Mouse (Mus musculus) 3134 (cell line): ENCODE data around the gene Nop16.

Experiments
- DNase-seq: peaks from one replicate; pipeline ENCODE4 v3.0.0-alpha.2; 2011; ENCODE audit warnings: low spot score; ENCODE audit not compliant: insufficient read length; ENCODE audit errors: extremely low read depth

Nop16 gene

DNA sequence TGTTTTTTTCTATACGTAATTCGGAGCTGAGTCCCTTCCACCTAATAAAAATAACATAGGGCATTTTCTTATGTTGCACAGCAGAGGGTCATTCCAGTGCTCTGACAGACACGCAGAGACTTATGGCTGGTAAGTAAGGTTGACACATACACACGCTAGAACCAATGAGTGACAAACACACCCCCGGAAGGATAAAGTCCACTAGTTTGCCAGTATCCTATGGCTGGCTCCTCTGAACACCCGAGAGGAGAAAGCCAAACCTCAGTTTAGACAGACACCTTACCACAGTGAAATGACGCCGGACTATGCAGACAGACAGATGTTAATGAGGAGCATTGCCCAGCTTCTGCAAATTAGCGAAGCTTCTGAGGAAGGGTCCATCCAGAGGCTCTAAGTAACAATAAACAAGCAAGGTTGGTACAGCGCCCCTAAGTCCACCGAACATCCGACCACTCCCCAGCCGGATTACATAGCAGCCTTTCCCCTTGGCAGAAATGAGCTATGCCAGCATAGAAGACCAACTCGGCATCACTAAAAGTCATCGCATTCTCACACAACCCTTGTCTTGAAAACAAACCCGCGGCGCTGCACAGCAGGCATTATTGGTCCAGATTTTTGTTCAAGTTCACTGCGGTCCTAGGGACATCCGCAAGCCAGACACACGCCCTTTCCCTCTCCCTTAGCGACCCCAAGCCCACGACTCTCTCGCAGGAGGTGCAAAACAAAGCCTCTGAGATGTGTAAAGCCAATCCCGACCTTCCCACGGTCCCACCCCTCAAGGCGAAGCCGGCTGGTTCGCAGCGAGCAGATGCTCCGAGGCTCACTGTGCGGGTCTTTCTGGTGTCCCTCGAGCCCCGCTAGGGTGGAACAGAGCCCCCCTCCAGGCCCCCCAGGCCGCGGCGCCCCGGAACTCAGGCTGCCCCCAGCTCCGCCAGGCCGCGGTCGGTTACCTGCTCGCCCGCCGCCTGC is 25.4 kb downstream of the Nop16 start:
- DNase-seq: no peak

DNA sequence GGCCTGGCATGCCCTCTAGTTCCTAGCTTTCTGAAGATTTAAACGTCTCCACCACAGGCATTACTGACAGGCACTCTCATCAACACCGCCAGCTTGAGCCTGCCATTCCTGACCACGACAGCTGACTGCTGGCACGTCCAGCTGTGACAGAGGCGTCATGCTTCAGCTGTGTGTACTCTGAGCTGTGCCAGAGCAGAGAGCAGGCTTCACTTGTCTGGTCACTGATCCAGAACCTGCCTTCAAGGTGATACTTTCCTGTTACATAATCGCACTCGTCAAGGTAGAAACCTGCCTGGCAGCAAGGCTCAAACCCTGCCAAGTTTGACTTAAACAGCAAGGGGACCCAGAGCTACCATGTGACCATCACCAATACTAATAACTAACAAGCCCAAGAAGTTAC is 27.3 kb downstream of the Nop16 start:
- no peak for DNase-seq

DNA sequence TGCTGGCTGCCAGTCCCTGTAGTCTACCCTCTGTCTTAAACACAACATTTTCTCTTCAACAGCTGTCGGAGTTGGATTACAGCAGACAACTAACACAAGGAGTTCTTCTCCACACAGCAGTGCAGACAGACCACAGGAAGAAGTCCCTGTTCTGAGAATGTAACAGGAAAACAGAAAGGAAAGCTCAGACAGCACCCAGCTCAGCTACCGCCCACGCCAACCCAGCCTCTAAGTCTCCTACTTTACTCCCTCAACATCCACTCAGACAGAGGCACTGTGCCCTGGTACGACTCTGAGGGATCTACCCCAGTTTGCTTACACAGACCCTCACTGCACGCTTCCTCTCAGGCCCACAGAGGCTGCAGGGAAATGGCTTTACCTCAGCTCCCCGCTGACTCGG is 29.3 kb downstream of the Nop16 start:
- DNase-seq: no peak

DNA sequence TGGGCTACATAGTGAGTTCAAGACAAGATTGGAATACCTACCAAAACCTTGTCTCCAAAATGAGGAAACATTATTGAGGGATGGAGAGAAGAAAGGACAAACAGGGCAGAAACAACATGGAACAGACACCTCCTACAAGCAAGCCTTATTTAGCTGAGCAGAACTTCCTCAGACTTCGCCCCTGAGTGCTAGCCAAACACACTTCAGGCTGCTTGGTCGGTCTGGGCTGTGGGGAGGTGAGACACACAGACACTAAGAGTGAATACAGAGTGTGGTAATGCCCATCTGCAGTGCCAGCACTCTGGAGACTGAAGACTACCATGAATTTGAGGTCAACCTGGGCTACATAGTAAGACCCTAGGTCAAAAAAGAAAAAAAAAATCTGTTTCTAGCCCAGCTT is 30.2 kb downstream of the Nop16 start:
- no peak for DNase-seq

DNA sequence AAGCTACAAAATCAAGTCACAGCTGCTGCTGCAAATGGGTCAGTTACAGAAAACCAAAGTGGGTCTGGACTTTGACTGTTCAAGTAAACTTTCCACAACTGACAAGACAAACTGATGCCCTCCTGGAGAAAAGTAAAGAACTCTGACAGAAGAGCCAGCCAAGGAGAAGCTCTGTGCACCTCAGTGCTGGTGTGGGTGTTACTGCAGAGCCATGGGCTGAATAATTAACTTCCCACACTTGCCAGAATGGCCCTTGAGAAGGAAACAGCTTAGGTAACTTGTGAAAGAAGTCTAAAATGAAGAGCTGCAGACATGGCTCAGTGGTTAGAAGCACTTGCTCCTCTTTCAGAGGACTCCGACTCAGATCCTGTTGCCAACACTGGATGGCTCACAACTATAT is 32.2 kb downstream of the Nop16 start:
- no peak for DNase-seq

DNA sequence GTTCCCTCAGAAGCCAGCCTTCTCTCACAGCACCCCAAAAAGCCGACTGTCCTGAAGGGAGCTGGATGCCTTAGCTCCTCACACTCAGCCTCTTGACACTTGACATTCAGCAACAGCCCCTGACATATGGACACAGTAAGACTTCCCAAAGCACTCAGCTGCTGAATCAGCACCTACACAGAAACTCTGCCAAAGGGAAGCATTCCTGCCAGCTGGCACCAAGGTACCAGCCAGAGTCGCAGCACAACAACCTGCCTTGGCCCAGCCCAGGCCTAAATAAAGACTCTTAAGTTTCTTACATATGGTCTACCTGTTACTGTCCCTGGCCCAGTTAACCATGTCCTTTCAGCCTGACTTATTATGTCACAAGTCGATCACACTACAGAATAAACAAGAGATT is 33.1 kb downstream of the Nop16 start:
- DNase-seq: no peak

DNA sequence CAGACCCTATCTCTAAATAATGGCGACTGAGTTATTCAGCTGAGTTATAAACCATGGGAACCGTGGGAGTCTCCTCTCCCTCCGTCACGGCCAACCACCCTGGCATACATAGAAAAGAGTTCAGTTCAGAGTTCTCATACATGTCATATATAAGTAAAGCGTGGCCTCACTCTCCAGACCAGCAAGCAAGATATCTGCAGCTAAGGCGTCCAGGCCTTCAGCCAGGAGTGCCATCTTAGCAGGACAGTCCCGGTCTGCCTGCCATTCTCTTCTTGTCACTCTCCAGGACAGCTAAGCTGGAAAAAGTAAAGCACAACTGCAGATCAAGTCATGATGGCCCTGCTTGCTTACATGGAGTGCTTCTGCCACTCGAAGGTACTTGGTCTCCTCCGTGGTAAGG is 33.7 kb downstream of the Nop16 start:
- DNase-seq: no peak

DNA sequence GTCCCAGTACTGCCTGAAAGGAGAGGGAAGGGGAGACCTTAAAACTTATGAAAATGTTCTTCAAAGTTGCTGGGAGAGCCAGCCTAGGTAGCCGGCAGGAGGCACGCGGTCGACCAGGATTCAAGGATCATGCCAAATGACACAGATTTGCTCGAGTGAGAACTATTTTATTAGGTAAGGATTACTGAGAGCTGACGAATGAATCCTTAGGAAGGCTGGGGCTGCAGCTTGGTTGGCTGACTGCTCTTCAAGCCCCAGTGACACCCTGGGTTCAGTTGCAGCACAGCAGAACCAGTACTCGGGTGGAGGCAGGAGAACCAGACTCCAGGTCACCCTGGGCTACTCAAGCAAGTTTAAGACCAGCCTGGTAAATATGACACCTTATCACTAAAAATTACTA is 41.9 kb downstream of the Nop16 start:
- no peak for DNase-seq
